Mouse (Mus musculus) forebrain, embryonic 12.5 days (tissue): ENCODE measurements at regions not wholly inside any gene's neighbourhood (a gene's known extent, or its start where the extent isn't known, plus 50 kb on each side); places are given as distances from the start of the nearest gene placed in this dataset.

Experiments
- ATAC-seq: fragments of 200-750 bp; cut with Nextera tagmentation; 2 replicates; pipeline ENCODE4 v1.8.0; 2017; ENCODE audit warnings: moderate TSS enrichment; ENCODE audit not compliant: low FRiP score
- H3K27ac ChIP-seq: fragments of 300-500 bp; sonication (generic); 2 replicates; pipeline ENCODE4 v1.5.1; 2016; ENCODE audit warnings: mild to moderate bottlenecking
- H3K27me3 ChIP-seq: fragments of 300-500 bp; sonication (generic); 2 replicates; pipeline ENCODE4 v1.6.1; 2016; ENCODE audit warnings: mild to moderate bottlenecking
- H3K36me3 ChIP-seq: fragments of 300-500 bp; sonication (generic); replicated peaks from 2 replicates; pipeline ENCODE4 v1.6.1; 2016; ENCODE audit warnings: mild to moderate bottlenecking
- H3K4me1 ChIP-seq: fragments of 300-500 bp; sonication (generic); 2 replicates; pipeline ENCODE4 v1.6.1; 2016
- H3K4me2 ChIP-seq: fragments of 300-500 bp; sonication (generic); 2 replicates; pipeline ENCODE4 v1.6.1; 2016; ENCODE audit warnings: mild to moderate bottlenecking, moderate library complexity
- H3K4me3 ChIP-seq: fragments of 300-500 bp; sonication (generic); replicated peaks from 2 replicates; pipeline ENCODE4 v1.5.1; 2016; ENCODE audit warnings: mild to moderate bottlenecking
- H3K9ac ChIP-seq: fragments of 300-500 bp; sonication (generic); 2 replicates; pipeline ENCODE4 v1.6.1; 2016; ENCODE audit warnings: mild to moderate bottlenecking
- H3K9me3 ChIP-seq: fragments of 300-500 bp; sonication (generic); 2 replicates; pipeline ENCODE4 v1.6.1; 2016
- WGBS: fragments of 180-500 bp; shearing (Covaris S2); methylation state at CpG from one replicate; pipeline ENCODE4 v1.1.7; 2016; 5-methylcytosine and 5-hydroxymethylcytosine counted together

- Histone ChIP-seq H3K36me3 (no peaks in the 10 kb centered on the region), H3K9me3 (no peaks in the 10 kb centered on the region), H3K9ac (no peak overlapping the region), H3K27me3 (no peaks in the 10 kb centered on the region), H3K4me3 (no peak overlapping the region), H3K4me1 (no peaks in the 10 kb centered on the region), H3K4me2 (no peak overlapping the region), H3K27ac (no peak overlapping the region)
- WGBS: 97% methylated on average over 1 of the region's 1 CpGs
- ATAC-seq: no peak
Measured at GRCm38 (mm10) chr10:16014806-16015205, 1296.8 kb upstream of the Gje1 start.

- no peak for ATAC-seq
- H3K4me3 ChIP-seq: no peak overlapping the region
- H3K27me3 ChIP-seq: no peaks in the 10 kb centered on the region
- no peak overlapping the region for H3K9ac ChIP-seq
- 97% methylated on average over 2 of the region's 2 CpGs for WGBS
- no peaks in the 10 kb centered on the region for H3K9me3 ChIP-seq
- H3K4me2 ChIP-seq: no peak overlapping the region
- H3K27ac ChIP-seq: no peak overlapping the region
- no peaks in the 10 kb centered on the region for H3K4me1 ChIP-seq
- no peaks in the 10 kb centered on the region for H3K36me3 ChIP-seq
Measured at GRCm38 (mm10) chr10:16001246-16001645, 1283.2 kb upstream of the Gje1 start.

- no peaks in the 10 kb centered on the region for H3K9me3 ChIP-seq
- no peak for ATAC-seq
- no peak overlapping the region for H3K27ac ChIP-seq
- whole genome bisulfite sequencing: 92% methylated on average over 2 of the region's 2 CpGs
- H3K36me3 ChIP-seq: no peaks in the 10 kb centered on the region
- no peak overlapping the region for H3K9ac ChIP-seq
- H3K27me3 ChIP-seq: no peaks in the 10 kb centered on the region
- no peak overlapping the region for H3K4me2 ChIP-seq
- H3K4me1 ChIP-seq: no peaks in the 10 kb centered on the region
- no peak overlapping the region for H3K4me3 ChIP-seq
Measured at GRCm38 (mm10) chr10:15993275-15993674, 1275.3 kb upstream of the Gje1 start.
